Mouse (Mus musculus) ZHBTc4 (cell line): ENCODE data around the gene Hist1h2bf.

Experiments
- DNase-seq: peaks from one replicate; pipeline ENCODE4 v3.0.0-alpha.2; 2011; ENCODE audit warnings: low read depth, low spot score

Gene Hist1h2bf

DNA sequence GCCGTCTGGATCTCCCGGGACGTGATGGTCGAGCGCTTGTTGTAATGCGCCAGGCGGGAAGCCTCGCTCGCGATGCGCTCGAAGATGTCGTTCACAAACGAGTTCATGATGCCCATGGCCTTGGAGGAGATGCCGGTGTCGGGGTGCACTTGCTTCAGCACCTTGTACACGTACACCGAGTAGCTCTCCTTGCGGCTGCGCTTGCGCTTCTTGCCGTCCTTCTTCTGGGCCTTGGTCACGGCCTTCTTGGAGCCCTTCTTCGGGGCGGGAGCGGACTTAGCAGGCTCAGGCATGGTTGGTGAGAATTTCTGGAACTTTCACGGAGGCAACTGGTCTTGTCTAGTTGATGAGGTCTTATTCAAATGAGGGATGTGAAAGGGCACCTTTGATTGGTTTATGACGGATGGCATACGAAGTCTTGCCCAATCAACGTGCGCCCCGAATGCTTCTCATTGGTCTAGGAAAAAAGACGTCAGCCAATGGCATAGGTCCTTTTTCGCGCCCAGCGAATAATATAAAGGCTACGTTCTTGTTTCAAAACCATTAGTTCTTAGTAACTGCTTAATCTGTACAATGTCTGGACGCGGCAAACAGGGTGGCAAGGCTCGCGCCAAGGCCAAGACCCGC, at the start of gene Hist1h2bf, which contains the start of gene Hist1h2ad:
Gene Hist1h2bf, minus strand, starts transcription at position 299 of the 627 bp plus-strand sequence.
Gene Hist1h2ad, plus strand, starts transcription at position 484 of the 627 bp plus-strand sequence.
- DNase-seq = peak; percentile 99

DNA sequence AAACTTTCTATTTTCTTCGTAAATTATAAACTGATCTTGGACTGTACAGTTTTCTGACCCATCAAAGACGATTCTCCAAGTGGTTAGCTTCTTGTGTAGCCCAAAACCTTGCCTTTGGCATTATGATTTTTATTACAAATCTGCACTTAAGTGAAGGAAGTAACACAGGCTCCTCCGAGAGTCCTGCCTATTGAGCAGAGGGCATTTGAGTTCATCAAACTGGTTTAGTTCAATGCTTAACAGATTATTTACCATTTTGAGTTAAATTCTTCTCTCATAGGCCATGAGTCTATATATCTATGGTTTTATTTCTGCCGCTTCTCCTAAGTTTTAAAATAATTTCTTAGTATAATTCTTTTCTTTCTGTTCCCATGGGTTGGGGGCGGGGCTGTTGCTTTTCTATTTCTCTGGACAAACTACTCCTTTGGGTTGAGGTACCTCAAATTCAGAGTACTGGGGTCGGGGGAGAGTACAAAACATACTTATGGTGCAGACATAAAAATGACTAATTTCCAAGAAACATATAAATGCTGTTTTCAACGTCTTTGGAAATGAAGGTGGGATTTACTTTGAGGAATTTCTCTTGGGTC, 49.0 kb upstream of the Hist1h2bf start:
- DNase-seq = no peak

DNA sequence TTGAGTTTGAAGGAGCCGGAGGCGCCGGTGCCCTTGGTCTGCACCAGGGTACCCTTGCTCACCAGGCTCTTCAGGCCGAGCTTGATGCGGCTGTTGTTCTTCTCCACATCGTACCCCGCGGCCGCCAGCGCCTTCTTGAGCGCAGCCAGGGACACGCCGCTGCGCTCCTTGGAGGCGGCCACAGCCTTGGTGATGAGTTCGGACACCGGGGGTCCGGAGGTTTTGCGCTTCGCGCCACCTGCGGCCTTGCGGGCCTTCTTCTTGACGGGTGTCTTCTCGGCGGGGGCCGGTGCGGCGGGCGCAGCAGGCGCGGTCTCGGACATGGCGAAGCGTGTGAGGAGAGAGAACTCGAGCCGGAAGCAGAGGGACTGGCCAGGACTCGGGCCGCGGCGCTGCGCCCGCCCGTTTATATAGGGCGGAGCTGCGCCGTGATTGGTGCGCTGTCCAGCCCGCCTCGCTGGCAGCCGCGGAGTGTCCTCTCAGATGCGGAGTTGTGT, 48.2 kb upstream of the Hist1h2bf start, which contains the start of gene Hist1h1e:
Gene Hist1h1e, minus strand, starts transcription at position 384 of the 497 bp plus-strand sequence.
- peak; percentile 85 for DNase-seq

DNA sequence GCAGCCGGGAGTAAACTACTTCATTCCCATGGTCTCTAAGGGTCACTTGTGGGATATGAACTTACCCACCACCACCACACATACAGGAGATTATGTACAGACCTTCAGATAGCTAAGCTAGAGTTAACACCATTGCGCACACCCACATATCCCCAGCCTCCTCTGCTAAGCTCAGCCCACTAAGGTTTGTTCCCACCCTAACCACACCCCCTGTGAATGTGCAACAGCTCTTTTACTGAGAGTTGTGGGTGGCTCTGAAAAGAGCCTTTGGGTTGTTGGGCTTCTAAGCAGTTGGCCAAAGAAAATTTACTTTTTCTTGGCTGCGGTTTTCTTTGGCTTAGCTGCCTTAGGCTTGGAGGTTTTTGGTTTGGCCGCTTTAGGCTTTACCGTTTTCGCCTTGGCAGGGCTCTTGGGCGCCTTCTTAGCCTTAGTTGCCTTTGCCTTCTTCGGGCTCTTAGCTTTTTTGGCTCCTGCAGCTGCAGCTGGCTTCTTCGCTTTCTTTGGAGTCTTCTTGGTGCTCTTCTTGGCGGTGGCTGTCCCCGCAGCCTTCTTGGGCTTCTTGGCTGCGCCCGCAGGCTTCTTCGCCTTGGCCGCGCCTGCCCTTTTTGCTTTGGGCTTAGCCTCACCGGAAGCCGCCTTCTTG, 47.7 kb upstream of the Hist1h2bf start:
- peak; percentile 91 for DNase-seq

DNA sequence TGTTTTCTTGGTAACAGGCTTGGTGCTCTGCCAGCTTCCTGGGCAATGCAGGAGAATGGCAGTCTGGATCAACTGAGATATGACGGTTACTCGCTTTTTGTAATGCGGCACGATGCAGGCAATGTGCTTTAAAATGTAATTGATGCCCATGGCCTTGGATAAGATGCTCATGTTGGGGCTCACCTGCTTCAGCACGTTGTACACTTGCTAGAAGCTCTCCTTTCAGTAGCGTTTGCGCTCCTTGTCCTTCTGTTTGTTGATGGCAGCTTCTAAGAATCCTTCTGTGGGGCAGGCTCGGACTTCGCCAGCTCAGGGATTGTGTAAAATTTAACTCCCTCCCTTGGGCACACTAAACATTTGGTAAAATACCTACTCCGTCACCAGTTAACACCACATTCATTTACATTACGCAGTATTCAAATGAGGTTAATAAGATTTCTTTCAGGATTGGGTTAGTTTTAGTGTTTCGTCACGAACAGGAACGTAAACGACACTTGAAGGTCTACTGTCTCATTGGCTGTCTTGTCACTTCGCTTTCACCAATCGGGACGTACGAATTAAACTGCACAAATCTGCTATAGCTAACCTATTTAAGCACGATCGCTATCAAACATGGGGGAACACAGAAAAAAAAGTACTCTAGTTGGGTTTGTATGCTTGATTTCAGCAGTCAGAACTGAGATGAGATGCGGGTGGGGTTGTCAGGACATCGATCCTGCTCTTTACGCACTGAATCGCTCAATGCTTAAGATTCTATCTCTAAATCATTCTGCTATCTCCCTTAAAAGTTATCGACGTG, 46.9 kb upstream of the Hist1h2bf start, which contains the start of gene Hist1h2be:
Gene Hist1h2be, minus strand, starts transcription at position 392 of the 799 bp plus-strand sequence.
- peak; percentile 88 for DNase-seq

DNA sequence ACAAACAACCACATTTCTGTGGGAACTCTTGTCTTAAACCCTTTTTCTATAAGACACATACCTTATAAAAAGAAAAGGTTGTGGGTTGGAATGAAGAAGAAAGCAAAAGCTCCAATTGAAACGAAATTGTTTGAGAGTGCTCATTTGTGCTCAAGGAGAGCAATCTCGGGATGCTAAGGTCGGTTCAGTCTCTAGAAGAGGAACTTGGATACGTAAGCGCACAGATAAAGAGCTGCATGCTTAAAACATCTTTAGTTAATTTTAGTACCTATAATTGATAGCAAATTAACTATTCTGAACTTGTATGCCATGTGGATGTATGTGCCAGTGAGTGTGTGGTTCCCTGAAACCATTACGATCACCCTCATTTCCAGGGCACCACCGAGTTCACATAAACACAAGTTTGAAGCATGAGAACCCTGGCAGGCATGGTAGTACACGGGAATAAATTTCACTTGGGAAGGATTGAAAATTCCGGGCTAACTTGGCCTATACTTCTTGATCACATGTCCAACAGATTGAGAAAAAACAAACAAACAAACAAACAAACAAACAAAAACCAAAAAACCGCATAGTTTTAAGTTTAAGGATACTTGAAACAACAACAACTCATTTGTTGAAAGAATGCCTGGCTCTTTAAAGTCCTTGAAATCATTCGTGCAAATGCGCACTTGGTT, 46.2 kb upstream of the Hist1h2bf start:
- DNase-seq = no peak

DNA sequence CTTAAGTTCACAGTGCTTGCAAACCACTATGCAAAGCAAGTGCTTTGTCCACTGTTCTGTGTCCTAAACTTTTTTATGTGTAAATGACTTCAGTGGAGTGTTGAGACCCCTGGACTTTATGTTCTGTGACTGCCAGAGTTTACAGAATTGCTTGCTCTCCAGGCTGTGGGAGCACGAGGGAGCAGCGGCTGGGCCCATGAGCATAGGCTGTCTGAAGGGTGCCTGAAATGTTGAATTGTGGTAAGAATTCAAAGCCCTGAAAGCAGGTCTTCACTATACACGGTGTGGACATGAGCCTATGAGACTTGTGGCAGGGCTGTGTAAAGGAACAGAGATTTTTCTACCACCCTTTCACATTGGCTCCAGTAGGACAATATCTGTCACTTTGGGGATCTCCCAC, 37.6 kb upstream of the Hist1h2bf start:
- no peak for DNase-seq

DNA sequence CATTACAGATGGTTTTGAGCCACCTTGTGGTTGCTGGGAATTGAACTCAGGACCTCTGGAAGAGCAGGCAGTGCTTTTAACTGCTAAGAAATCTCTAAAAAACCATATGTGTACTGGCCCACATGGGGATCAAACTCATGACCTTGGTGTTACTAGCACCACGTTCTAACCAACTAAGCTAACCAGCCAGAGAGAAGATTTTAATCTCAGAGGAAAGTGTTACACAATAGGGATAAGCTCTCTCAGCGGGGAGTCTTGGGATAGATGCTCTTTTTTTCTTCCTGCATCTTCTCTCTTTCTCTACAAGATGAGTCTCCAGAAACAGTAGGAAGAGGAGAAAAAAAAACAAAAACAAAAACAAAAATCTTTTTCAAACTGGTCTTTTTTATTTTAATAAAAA, 36.4 kb upstream of the Hist1h2bf start:
- peak; percentile 40 for DNase-seq

DNA sequence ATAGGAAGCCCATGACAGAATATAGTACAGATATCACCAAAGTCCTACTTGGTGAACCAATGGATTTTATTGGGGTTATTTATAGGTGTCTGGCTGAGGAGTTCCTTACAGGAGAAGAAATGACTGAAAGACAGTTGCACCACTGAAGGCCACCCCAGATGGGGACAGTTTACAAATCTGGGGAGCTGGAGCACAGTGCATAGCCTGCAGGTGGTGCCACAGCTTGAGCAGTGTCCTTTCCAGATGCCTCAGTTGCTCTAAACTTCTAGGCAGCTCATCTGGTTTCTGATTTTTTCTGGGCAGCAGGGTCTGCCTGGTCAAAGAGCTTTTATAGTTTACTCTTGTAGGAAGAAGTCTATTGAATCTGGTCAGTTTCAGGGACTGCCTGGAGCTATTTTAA, 35.8 kb upstream of the Hist1h2bf start:
- DNase-seq = no peak

DNA sequence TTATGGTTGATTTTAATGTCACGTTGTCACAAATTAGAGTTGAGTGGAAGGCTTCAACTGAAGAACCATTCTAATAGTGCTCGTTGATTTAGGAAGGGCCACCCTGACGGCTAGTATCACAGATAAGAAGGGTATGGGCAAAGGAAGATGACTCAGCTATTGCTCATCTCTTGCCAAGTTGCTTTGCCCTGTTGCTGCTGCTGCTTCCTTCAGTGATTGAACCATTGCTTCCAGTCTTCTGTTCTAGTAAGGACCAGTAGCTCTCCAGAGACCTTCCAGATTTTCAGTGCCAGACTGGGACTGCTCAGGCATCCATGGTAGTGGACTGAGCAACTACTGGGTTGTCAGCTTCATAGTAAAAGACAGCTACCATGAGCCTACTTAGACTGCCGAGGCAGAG, 35.2 kb upstream of the Hist1h2bf start:
- DNase-seq = no peak

DNA sequence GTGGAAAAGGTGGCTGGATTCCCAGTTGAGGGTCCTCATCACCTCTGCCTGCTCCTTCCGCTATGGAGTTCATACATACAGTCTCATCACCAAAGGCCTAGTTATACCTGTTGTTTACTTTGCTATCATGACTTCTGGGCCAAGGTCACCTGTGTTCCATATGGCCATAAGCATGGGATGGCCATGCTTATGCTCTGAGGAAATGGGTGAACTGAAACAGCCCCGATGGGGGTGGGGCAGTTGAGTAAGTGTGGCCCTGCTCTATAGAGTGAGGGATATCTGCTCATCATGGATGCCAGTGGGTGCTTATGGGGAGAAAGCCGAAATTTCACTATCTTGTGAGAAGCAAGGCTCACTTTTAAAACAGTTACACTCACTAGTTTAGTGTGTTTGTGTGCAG, 31.1 kb upstream of the Hist1h2bf start:
- no peak for DNase-seq

DNA sequence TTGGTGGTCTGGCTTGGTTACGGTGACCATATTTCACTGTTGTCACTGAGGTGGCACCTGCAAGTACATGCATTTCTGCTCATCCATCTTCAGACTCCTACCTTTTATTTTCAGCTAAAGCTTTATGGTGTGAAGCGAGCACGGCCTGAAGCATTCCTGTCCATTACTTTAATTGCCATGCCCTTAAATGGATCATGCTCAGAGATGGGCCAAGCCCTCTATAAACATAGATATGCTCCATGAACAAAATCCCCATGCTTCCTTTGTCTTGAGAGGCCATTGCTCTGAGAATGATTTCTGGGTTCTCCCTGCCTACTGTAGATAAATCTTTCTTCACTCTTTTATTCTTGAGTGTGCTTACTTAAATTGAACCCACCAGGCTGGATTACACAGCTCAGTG, 30.5 kb upstream of the Hist1h2bf start:
- DNase-seq = no peak

DNA sequence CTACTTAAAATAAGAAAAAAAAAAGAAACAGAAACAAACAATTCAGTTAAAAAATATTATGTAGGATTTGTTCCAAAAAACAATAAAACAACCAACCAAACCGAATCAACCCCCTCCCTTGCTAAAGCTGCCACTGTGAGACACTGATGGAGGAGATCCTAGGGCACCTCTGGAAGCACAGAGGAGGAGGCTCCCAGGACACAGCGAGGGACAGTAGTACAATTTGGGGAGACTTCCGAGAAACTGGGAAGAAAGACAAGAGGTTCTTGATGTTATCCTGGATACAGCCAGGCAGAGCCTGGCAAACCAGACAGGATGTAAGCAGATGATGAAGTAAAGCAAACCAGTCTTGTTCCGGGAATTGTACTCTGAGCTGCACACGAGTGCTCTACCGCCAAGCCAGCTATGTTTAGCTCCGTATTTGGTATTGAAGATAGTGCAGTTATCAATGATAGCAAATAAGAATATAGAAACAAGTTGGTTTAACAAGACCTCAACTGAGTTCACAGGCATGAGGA, 29.2 kb upstream of the Hist1h2bf start:
- DNase-seq = no peak

DNA sequence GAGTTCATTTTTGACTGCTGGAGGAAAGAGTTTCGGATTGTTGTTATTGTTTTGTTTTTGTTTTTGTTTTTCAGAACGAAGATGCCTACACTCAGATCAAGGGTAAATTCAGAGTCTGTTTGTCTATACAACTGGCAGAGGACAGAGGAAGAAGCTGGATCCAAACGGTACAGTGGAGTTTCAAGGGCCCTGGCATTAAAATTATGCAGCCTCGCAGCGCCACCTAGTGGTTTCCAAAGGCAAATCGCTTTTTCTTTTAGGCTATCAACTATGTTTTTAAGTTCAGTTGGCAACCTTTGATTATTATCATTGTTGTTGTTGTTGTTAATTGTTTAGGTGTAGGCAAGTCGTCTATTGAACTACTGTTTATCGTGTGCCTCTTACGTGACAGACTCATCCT, 24.0 kb upstream of the Hist1h2bf start:
- peak; percentile 78 for DNase-seq

DNA sequence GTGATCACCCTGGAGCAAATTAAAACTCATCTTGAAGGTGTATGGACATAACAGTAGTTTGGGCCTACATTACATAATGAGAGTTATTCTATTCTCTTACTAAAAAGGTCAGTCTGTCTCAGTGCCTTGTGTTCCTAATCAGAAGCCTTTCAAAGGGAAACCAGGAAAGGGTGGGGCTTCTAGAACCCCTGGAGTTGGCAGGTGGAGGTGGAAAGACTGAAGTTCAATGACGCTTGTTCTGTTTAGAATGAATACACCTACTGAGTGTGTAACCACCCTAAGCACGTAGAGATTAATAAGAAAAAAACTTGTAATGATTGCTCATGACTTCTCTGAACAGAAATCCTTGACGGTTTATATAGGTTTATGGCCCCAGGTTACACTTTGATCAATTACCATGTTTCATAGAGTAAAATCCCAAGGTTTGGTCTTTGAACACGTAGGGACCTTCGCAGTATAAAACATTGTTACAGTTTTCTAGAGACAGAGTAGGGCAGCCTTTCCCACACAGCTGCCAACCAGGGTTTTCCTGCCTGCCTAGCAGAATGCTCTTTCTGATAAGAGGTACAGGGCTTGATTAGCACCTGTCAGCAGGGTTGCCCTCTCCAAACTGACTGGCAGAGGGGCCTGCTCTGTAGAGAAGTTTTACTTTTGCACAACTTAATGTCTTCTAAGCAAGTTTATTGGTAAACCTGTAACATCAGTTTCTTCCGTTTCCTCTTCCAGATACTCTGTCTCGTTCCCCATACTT, 21.8 kb upstream of the Hist1h2bf start:
- DNase-seq = peak; percentile 62

DNA sequence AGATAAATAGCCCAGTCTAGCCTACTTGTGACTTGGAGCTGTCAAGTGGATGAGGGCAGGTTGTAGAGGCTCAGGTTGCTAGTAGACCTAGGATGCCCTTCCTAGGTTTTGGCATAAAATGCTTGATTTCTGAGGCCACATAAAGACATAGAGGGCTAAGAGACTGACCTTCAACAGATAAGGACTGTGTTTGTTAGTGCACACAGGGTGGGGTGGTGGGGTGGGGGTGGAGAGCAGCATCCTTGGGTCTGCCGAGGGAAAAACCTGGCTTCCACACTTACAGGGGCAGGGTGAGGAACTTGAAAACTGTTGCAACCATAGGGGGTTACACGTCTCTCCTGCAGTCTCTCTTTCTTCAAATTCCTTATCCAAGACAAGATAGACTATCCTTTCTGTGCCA, 21.2 kb upstream of the Hist1h2bf start:
- DNase-seq = peak; percentile 23

DNA sequence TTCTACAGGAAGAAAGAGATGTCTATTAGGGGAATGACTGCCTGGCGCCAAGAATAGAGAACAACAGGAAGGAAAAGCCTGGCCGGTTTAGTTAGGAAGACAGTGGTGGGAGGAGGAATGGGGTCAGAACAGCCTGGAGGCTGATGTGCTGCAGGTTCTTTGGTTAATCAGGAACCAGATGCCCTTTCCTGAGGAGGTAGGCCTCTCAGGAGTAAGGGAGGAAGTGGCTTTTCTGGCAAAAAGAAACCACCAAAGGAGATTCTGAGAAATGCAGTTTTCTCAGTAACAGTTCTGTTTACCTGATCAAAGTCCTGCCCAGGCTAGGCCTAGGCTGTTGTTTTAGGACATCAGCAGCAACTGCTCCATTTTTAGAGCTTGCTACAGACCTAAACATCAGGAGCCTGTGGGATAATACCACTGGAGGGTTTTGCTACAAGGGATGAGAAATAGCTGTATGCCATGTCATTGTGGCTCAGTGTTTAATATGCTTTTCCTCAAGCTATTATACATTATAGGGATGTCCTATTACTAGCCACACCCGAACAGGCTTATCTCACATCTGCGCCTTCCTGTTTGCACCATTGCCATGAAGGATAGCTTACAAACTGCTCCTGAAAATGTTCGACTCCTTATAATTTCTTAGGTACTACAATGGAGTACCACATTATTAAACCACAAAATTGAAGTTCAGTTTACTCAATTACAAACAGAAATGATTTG, 19.2 kb upstream of the Hist1h2bf start:
- DNase-seq = no peak

DNA sequence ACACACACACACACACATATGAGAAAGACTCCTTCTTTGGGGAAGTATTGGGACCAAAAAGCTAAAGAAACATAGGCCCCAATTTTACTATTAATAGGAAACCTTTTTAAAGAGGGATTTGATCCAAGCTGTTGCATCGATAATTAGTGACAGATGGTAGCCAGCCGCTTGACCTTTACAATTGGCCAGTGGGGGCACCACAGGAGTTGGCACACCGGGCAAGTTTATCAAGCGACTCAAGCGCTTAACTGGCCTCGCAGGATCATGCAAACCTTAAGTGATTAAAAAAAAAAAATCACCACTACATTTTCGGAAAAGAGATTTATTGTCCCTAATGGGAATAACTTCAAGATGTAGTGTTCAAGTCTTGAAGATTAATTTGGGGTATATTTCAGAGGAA, 18.6 kb upstream of the Hist1h2bf start:
- DNase-seq = no peak

DNA sequence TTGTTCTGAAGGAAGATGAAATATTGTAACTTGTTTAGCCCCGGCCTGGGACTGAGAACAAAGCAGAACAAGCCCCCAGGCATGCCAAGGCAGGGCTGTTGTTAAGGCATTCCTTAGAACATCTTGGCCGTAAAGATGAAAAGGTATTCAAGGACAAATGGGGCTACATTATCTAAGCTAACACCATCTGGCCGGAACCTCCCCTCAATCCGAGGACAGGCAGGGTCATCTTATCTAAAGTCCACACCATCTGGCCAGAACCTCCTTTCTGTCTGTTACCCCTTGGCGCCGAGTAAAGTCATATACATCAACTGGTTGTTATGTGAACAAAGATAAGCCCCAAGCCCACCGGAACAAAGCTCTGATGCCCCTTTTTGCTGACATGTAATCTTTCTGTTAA, 17.9 kb upstream of the Hist1h2bf start:
- peak; percentile 54 for DNase-seq

DNA sequence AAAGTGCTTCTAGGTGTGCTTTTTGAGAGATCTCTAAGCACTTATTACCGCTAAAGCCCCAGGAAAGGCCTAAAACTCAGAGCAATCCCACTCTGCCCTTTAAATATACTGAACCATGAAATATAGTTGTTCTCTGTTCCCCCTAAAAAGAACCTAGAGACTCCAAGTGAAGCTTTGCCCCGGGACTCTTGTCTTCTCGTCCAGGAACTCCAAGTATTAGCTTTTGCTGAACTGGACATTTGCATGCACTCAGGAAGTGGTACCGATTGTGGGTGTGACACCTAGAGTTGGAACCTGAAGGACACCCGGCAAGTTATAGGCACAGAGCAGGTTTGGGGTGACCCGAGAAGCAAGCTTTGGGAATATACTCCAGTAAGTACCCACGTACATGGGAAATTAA, 17.2 kb upstream of the Hist1h2bf start:
- DNase-seq = no peak
